Mouse (Mus musculus): Measurements from ENCODE around the gene Mindy4. TPM values are rescaled to one million over a fixed set of nuclear protein-coding genes. Genes with fewer than 3 reads are reported as not detected.

Mindy4 gene
- polyA plus RNA-seq (2016; fragmentation: Nextera tagmentation; extraction: Ambion mirVana), result 17.2 and 17.8 TPM in 2 replicates

DNA sequence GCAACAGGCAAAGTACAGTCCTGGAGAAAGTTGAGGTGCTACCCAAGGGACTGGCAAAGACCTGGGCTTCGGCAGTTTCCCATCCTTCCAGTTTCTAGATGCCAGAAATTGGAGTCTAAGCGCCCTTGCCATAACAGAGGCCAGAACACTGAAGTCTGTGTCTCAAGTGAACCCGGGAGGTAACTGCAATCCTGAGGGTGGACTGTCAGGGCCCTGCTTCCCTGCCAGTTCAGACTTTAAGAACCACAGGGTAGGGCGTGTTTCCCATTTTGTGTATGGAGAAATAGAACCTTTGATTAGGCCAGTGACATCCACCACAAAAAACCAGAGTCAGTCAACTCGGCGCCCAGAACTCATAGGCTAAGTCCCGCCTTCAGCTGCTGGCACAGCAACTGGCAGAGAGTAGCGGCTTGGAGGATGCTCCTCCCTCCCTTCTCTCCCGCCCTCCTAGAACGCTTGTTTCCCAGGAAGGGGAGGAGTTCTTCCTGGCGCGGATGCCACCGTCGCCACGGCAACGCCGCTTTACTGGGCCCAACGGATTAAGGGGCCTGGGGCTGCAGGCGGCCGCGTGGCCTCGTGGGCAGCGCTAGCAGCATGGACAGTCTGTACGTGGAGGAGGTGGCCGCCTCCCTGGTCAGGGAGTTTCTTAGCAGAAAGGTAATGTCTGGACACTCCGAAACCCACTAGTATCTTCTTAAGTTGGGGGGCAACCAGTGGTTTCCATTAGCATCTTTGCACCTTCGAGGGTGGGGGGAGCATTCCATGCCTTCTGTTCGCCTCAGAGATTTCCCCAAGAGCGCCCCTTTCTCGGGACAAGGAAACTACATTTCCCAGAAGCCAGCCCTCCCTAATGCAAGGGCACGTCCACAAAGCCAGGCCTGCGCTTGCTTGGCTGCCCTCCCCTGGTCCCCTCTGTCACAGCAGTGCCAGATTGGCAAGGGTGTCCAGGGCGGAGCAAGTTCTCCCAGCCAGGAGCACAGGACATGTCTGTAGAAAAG lies at the start of gene Mindy4:
TSS of gene Mindy4 (plus strand) at position 471 of the 998 bp plus-strand sequence.
- peak within 1 kb of the TSS; percentile 57 for H3K4me3 ChIP-seq
- no peaks in the 10 kb centered on the region for H3K36me3 ChIP-seq
- 4% methylated on average over 33 of the region's 33 CpGs for WGBS
- peak within 1 kb of the TSS; percentile 93 for H3K27ac ChIP-seq
- peak; percentile 93 for DNase-seq (ENCODE audit: low spot score)
- no peaks in the 10 kb centered on the region for H3K27me3 ChIP-seq (ENCODE audit: insufficient read depth, poor library complexity, severe bottlenecking)
- H3K9me3 ChIP-seq, result no peaks in the 10 kb centered on the region
- H3K4me1 ChIP-seq (replicated peaks), result peaks cover 45% of the 10 kb centered on the region

DNA sequence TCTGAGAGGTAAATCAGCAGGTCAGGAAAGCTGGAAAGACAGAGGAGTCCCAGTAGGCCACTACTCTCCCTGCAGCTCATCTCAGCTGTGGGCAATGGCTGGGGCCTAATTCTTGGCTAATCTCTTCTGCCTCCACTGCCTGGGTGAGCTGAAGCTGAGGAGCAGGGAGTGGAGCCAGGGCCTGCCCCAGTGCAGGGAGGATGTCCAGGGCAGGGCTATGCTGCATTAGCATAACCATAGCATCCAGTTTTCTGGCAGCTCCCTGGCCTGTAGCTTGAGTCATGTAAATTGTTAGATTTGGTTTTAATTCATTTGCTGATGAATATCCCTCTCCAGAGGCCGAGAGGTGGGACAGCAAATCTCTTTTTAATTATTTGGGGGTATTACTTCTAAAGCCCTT lies 43.9 kb upstream of the Mindy4 start:
- Histone ChIP-seq H3K27me3 (ENCODE audit: insufficient read depth, poor library complexity, severe bottlenecking) (peaks cover 32% of the 10 kb centered on the region), H3K9me3 (no peaks in the 10 kb centered on the region), H3K27ac (no peak overlapping the region), H3K4me3 (no peak overlapping the region), H3K36me3 (no peaks in the 10 kb centered on the region), H3K4me1 (replicated peaks) (no peaks in the 10 kb centered on the region)
- no peak for DNase-seq (ENCODE audit: low spot score)
- WGBS, result 38% methylated on average over 1 of the region's 1 CpGs

DNA sequence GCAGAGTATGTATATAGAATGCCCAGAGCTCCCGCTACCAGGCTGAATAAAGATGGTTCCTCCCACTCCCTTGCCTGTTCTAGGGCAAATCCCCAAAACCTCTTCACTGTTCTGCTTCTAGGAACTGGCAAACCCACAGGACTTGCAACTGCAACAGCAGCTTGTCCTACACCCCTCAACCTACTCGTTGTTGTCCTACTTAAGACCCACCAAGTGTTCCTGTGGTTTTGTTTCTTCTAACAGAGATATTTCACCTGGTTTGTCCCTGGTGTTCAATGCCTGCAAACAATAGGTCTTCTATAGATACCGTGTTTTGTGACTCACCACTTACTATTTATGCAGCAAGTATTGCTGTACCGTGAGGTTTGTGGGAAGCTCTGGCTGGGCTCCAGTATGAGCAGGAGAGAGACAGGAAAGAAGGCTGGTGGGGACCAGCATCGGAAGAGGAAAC lies 41.8 kb upstream of the Mindy4 start:
- 88% methylated on average over 5 of the region's 5 CpGs for WGBS
- H3K4me3 ChIP-seq, result no peak overlapping the region
- no peaks in the 10 kb centered on the region for H3K4me1 ChIP-seq (replicated peaks)
- peaks cover 44% of the 10 kb centered on the region for H3K27me3 ChIP-seq (ENCODE audit: insufficient read depth, poor library complexity, severe bottlenecking)
- no peak overlapping the region for H3K27ac ChIP-seq
- no peak for DNase-seq (ENCODE audit: low spot score)
- H3K9me3 ChIP-seq, result no peaks in the 10 kb centered on the region
- H3K36me3 ChIP-seq, result no peaks in the 10 kb centered on the region

DNA sequence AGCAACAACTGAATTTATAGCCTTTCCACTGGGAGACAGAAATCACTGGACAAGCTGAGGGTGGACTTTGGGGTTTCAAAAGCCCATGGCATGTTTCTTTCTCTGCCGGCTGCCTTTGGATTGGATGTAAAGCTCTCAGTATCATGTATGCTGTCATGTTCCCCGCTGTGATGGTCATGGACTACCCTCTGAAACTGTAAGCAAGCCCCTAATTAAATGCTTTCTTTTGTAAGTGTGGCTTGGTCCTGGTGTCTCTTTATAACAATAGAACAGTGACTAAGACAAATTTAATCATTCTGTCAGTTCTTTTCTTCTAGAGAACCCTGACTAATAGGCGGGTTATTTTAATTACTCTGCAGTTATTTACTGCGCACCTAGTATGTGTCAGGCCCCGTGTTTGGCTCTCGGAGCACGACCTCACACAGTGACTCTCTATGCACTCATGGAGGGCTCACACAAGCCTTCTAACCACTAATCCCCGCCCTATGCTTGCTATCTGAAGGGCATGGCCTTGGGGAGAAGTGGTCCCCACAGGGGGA lies 40.1 kb upstream of the Mindy4 start:
- Histone ChIP-seq H3K36me3 (no peaks in the 10 kb centered on the region), H3K27ac (no peak overlapping the region), H3K27me3 (ENCODE audit: insufficient read depth, poor library complexity, severe bottlenecking) (peaks cover 59% of the 10 kb centered on the region), H3K9me3 (no peaks in the 10 kb centered on the region), H3K4me3 (no peak overlapping the region), H3K4me1 (replicated peaks) (no peaks in the 10 kb centered on the region)
- DNase-seq (ENCODE audit: low spot score), result no peak
- WGBS, result 64% methylated on average over 8 of the region's 8 CpGs

DNA sequence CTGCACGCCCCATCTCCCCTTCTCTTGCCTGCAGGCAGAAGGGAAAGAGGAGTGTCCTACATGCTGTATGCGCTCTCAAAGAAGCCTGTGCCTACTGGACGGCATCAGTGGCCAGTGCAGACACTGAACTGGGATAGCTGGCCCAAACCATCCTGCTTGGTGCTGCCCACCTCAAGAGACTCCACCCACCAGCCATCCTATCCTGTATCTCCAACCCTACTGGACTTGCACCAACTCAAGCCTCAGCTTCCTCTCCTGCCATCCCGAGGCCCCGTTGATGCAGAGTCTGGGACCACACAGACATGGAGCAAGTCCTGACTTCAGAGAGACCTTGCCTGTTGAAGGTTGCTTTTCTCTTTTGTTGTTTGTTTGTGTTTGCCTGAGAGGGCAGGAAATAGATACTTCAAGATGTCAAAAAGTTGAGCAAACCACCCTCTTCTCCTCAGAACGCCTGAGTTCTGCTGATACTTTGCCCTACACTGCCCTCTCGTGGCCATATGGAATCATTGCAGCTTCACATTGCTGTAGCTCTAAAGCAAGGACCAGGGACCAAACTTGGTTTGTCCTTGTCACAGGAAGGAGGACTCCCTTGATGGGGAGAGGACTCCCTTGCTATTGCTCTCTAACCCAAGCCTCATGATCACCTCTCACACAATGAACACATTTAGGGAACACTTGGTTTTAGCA lies 36.3 kb upstream of the Mindy4 start:
- Histone ChIP-seq H3K27me3 (ENCODE audit: insufficient read depth, poor library complexity, severe bottlenecking) (peaks cover 87% of the 10 kb centered on the region), H3K4me1 (replicated peaks) (no peaks in the 10 kb centered on the region), H3K27ac (no peak overlapping the region), H3K9me3 (no peaks in the 10 kb centered on the region), H3K36me3 (no peaks in the 10 kb centered on the region), H3K4me3 (no peak overlapping the region)
- WGBS, result 58% methylated on average over 7 of the region's 7 CpGs
- peak; percentile 67 for DNase-seq (ENCODE audit: low spot score)

DNA sequence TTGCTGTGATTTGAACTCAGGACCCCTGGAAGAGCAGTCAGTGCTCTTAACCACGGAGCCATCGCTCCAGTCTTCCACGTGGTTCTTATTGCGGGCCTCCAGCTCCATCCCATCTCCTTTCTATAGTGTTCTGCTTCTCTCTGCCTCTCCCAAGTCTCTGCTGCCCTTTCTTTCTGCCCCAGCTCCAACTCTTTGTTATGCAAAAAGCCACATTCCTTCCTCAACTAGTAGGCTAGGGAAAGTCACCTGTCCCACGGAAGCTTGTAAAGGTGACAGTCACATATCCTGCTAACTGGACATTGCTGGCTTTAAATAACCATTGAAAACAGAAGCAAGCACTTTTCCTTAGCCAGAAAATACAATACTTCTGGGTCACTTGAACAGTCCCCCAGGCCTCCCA lies 33.4 kb upstream of the Mindy4 start:
- Histone ChIP-seq H3K9me3 (no peaks in the 10 kb centered on the region), H3K36me3 (no peaks in the 10 kb centered on the region), H3K27ac (no peak overlapping the region), H3K4me3 (no peak overlapping the region), H3K27me3 (ENCODE audit: insufficient read depth, poor library complexity, severe bottlenecking) (peaks cover 89% of the 10 kb centered on the region), H3K4me1 (replicated peaks) (peaks cover 27% of the 10 kb centered on the region)
- no peak for DNase-seq (ENCODE audit: low spot score)
- 60% methylated on average over 5 of the region's 5 CpGs for WGBS

DNA sequence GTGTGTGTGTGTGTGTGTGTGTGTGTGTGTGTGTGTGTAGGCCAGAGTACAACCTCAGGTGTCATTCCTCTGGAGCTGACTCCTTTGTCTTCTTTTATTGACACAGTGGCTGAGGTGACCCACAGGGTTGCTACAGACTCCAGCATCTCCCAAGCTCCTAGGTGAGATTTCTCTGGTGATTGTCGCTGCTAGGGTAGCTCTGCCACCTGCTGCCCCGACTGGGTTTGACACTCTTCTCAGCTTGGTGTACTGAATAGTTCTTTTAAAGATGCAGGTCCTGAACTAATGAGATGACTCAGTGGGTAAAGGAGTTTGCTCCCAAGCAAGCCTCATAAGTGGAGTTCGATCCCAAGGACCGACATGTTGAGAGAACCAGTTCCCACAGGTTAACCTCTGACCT lies 31.5 kb upstream of the Mindy4 start:
- 53% methylated on average over 4 of the region's 4 CpGs for WGBS
- no peak for DNase-seq (ENCODE audit: low spot score)
- Histone ChIP-seq H3K9me3 (no peaks in the 10 kb centered on the region), H3K27me3 (ENCODE audit: insufficient read depth, poor library complexity, severe bottlenecking) (peaks cover 90% of the 10 kb centered on the region), H3K4me1 (replicated peaks) (peaks cover 34% of the 10 kb centered on the region), H3K4me3 (no peak overlapping the region), H3K27ac (no peak overlapping the region), H3K36me3 (no peaks in the 10 kb centered on the region)

DNA sequence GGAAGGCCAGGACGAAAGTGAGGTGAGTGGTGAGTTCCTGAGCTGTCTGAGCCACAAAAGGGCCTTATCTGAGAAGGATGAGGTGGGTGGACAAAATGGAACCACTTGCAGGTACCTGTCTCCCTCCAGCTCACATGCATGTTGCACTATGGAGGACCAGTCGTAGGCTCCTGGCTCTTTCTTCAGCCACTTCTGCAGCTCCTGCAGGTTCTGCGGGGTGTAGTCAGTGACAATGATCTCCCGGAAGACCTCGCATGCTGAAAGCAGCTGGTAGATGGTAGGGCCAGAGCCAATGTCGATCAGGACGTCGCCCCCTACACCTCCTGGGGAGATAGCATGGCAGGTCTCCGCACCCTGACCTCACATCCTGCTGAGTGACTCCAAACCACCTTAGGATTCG lies 30.0 kb upstream of the Mindy4 start:
- H3K36me3 ChIP-seq, result no peaks in the 10 kb centered on the region
- peaks cover 91% of the 10 kb centered on the region for H3K27me3 ChIP-seq (ENCODE audit: insufficient read depth, poor library complexity, severe bottlenecking)
- H3K4me1 ChIP-seq (replicated peaks), result peaks cover 39% of the 10 kb centered on the region
- no peak for DNase-seq (ENCODE audit: low spot score)
- no peaks in the 10 kb centered on the region for H3K9me3 ChIP-seq
- H3K27ac ChIP-seq, result no peak overlapping the region
- WGBS, result 47% methylated on average over 10 of the region's 10 CpGs
- H3K4me3 ChIP-seq, result no peak overlapping the region

DNA sequence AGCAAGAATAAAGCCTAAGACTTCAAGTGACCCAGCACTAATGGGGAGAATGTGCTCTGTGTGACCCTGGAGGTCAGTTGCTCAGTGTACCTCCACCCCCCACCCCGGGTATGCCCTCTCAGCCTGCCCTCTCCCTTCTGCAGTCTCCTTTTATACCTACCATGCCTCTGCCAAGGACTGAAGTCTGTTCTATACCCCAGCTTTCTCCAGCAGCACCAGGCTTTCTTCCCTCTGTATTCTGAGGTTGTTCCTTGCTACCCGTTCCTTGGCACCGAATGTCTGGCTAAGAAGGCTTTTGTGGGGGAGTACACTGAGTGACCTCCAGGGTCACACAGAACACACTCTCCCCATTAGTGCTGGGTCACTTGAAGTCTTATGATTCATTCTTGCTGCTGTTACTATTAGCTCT lies 29.2 kb upstream of the Mindy4 start:
- H3K27me3 ChIP-seq (ENCODE audit: insufficient read depth, poor library complexity, severe bottlenecking), result peaks cover 91% of the 10 kb centered on the region
- WGBS, result 17% methylated on average over 3 of the region's 3 CpGs

DNA sequence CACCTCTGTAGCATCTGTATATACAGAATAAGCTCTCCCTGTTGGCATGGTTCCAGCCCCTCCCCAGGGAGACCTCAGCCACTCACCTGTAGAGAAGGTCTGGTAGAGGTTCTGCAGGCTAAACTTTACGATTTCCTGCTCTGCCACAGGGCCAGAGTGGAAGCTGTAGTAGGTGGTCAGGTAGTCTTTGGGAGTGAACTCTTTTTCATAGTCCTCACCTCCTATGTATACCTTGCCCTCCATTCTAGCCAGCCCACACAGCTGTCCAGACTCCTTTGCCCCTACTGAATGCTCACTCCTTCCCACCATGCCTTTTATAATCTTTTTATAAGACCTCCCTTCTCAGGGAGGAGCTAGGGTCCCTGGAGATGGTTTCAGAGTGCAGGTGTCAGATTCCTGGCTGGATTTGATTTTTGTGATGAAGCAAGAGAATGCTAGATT lies 28.4 kb upstream of the Mindy4 start, which contains the start of gene Inmt:
TSS of gene Inmt (minus strand) at position 303 of the 441 bp plus-strand sequence.
- DNase-seq (ENCODE audit: low spot score), result no peak
- H3K4me3 ChIP-seq, result no peak within 1 kb of the TSS
- peaks cover 39% of the 10 kb centered on the region for H3K4me1 ChIP-seq (replicated peaks)
- peaks cover 91% of the 10 kb centered on the region for H3K27me3 ChIP-seq (ENCODE audit: insufficient read depth, poor library complexity, severe bottlenecking)
- WGBS, result 62% methylated on average over 1 of the region's 1 CpGs
- H3K9me3 ChIP-seq, result no peaks in the 10 kb centered on the region
- no peak within 1 kb of the TSS for H3K27ac ChIP-seq
- no peaks in the 10 kb centered on the region for H3K36me3 ChIP-seq

More for the DNA sequence above, 29.2 kb upstream of the Mindy4 start:
- Histone ChIP-seq H3K27ac (no peak overlapping the region), H3K9me3 (no peaks in the 10 kb centered on the region), H3K4me3 (no peak overlapping the region), H3K36me3 (no peaks in the 10 kb centered on the region), H3K4me1 (replicated peaks) (peaks cover 39% of the 10 kb centered on the region)
- peak; percentile 53 for DNase-seq (ENCODE audit: low spot score)

DNA sequence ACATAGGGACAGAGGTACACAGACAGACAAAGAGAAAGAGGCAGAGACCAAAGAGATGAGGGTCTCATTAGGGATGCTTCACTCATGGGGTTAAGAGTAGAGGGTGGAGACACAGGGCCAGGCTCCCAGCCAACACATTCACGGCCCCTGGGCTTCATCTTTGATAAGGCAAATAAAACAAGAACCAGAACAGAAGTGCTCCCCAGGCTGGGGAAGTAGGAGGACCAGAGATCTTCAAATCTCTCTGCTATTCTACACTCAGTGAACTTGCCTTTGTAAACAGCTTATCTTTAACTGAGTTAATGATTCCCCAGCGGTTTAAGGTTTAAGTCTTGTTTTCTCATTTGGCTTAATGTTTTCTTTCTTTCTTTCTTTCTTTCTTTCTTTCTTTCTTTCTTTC lies 27.7 kb upstream of the Mindy4 start:
- WGBS, result 65% methylated on average over 2 of the region's 2 CpGs
- no peak for DNase-seq (ENCODE audit: low spot score)
- no peaks in the 10 kb centered on the region for H3K9me3 ChIP-seq
- H3K36me3 ChIP-seq, result no peaks in the 10 kb centered on the region
- H3K4me1 ChIP-seq (replicated peaks), result peaks cover 39% of the 10 kb centered on the region
- H3K27me3 ChIP-seq (ENCODE audit: insufficient read depth, poor library complexity, severe bottlenecking), result peaks cover 91% of the 10 kb centered on the region
- no peak overlapping the region for H3K27ac ChIP-seq
- H3K4me3 ChIP-seq, result no peak overlapping the region

DNA sequence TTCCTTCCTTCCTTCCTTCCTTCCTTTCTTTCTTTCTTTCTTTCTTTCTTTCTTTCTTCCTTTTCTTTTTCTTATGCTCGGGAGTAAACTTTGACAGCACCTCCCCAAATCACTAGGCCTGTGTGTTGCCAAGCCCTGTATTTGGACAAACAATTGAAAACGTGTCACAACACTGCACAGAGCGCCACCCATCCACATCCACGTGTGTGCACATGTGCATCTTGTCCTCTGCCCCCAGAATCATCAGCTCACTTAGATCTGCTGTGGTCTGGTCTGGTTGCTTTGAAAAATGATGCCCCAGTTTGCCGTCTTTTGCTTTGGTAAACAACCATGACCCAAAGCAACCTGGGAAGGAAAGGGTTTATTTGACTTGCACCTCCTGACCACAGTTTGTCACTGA lies 27.3 kb upstream of the Mindy4 start:
- H3K9me3 ChIP-seq, result no peaks in the 10 kb centered on the region
- WGBS, result 60% methylated on average over 5 of the region's 5 CpGs
- no peak overlapping the region for H3K4me3 ChIP-seq
- H3K4me1 ChIP-seq (replicated peaks), result peaks cover 39% of the 10 kb centered on the region
- no peak overlapping the region for H3K27ac ChIP-seq
- no peaks in the 10 kb centered on the region for H3K36me3 ChIP-seq
- no peak for DNase-seq (ENCODE audit: low spot score)
- peaks cover 91% of the 10 kb centered on the region for H3K27me3 ChIP-seq (ENCODE audit: insufficient read depth, poor library complexity, severe bottlenecking)

Measured in hindbrain, embryonic 10.5 days (tissue).